Mouse (Mus musculus): ENCODE results near the gene Fgf5.

Fgf5 gene

GRCm38 (mm10) chr5:98305673-98306072, 51.7 kb downstream of the Fgf5 start:
- DNase-seq (ENCODE audit: low spot score), result no peak

GRCm38 (mm10) chr5:98306528-98306927, 52.5 kb downstream of the Fgf5 start:
- no peak for DNase-seq (ENCODE audit: low spot score)

- DNase-seq (ENCODE audit: low spot score), result no peak
Observed at GRCm38 (mm10) chr5:98326625-98327024, 72.6 kb downstream of the Fgf5 start.
